Mouse (Mus musculus) layer of hippocampus, postnatal 25 days (tissue): ENCODE measurements around the gene Pmel. TPM values are rescaled to one million over a fixed set of nuclear protein-coding genes. Genes with fewer than 3 reads are reported as not detected.

Experiments used
- DNase-seq, 2 experiments: peaks; one replicate each; pipeline ENCODE4 v3.0.0; 2022; ENCODE audit warnings: mixed read lengths in 2 of 2, low spot score in 1 of 2; ENCODE audit errors: extremely low spot score in 1 of 2
- total RNA-seq, 2 experiments: library from RNA; stranded (reverse); gene quantifications; 2 replicates each; pipeline ENCODE4 v1.2.3; 2021

The Pmel gene
- total RNA-seq: under 1 TPM; 0.49 to 0.62 TPM

- no peak for DNase-seq
Measured at GRCm38 (mm10) chr10:128703895-128704294, at the start of gene Pmel. Gene Pmel (plus strand): TSS chr10:128704195.

- no peak for DNase-seq
Measured at GRCm38 (mm10) chr10:128655254-128655653, 48.7 kb upstream of the Pmel start.

DNA sequence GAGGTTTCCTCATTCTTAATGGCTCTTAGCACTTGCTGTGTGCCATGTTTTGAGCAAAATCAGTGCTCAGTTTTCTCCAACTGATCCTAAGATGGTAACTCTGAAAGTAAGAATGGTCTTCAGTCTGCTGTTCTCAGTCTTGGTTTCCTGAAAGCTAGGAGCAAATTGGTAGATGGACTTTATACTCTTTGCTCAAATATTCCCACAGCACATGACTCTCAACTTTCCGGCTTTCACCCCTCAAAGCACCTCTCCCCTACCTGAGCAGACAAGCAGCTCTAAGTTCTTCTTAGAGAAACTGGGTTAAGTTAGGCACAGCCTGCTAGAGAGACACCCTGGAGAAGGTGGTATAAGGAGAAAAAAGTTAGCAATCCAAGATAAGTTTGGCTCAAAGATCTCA, 47.3 kb upstream of the Pmel start:
- DNase-seq: no peak

- DNase-seq: no peak
Measured at GRCm38 (mm10) chr10:128657844-128658243, 46.2 kb upstream of the Pmel start.

GRCm38 (mm10) chr10:128659490-128659889, 44.5 kb upstream of the Pmel start:
- no peak for DNase-seq

DNA sequence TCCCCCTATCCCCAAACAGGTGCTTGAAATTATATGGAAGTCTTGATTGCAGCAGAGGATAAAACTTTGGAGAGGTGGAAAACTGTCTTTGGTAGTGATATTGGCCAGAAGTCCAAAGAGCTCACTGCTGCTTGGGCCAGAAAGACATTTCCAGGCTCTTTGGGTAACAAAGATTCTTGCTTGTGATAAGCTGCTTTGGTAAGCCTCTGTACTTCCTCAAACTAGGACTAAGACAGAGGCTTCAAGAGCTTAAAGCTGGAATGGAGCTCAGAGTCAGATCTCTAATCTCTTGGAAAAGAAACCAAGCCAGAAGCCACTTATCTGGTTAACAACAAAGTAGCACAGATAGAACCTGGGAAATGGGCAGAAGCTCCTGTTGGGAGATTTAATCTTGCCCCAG, 41.5 kb upstream of the Pmel start:
- DNase-seq: no peak

DNA sequence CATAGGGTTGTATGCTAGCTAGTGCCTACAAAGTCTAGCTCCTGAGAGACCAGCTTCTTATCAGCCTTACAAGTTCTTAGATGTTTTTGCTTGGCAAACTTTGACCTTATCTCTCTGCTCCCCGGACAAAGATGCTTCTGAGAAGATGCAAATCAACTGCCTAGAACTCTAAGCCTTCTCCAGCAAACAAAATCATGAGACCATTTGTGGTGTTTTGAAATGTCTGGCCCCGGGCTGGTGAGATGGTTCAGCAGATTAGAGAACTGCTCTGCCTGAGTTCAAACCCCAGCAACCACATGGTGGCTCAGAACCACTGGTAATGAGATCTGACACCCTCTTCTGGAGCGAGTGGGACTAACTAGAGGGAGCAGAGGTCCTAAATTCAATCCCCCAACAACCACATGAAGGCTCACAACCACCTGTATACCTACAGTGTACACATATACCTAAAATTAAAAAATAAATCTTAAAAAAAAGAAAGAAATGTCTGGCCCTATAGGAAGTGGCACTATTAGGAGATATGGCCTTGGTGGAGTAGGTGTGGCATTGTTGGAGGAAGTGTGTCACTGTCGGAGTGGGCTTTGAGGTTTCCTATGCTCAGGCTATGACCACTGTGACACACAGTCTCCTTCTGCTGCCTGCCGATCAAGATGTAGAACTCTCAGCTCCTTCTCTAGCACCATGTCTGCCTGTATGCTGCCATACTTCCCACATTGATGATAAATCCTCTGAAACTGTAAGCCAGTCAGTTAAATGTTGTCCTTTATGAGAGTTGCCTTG, 40.4 kb upstream of the Pmel start:
- no peak for DNase-seq

GRCm38 (mm10) chr10:128664808-128665207, 39.2 kb upstream of the Pmel start:
- DNase-seq: no peak

- DNase-seq: no peak
Measured at GRCm38 (mm10) chr10:128665307-128665706, 38.7 kb upstream of the Pmel start.

DNA sequence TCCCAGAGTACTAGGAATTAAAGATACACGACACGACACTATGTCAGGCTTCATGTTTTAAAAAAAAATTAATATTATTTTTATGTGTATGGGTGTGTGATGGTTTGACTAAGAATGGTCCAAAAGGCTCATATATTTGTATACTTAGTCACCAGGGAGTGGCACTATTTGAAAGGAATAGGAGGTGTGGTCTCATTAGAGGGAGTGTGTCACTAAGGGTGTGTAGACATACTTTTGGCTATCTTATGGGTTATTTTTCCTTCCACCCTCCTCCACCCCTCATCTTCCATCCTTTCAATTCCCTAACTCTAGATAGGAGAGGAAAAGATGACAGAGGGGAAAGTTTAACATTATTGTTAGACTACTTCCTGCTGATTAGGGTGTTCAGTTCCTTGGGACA, 38.2 kb upstream of the Pmel start:
- DNase-seq: no peak

GRCm38 (mm10) chr10:128668790-128669672, 35.0 kb upstream of the Pmel start:
- DNase-seq: peak; percentile 54 to 61

GRCm38 (mm10) chr10:128671148-128671547, 32.8 kb upstream of the Pmel start:
- no peak for DNase-seq

DNA sequence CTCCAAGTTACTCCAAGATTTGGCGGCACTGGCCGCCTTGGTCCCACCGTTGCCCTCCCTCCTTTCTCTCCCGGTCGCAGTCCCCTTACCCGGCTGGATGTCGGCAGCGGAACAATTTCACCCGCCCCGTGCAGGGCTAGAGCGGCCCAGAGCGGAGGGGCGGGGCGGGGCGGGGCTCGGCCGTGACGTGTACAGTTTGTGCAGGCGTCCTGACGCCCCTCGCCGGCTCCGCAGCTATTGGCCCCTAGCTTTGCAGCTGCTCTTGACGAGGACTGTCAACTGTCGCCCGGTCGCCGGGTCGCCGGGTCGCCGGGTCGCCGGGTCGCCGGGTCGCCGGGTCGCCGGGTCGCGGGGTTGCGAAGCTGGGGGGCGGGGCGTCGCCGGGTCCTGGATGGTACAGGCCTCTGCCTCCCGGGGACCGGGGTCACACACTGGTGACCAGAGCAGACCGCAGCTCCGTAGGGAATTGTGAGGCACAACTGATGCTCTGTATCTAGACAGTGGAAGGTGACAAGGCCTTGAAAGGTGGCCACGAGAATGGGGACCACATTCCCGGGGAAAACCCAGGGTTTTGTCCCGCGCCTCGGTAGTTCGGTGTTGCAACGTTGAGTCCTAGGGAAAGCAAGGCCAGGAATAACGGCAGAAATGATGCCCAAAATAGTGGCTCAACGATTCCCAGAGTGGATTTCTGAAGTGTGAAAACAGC, 30.1 kb upstream of the Pmel start, which contains the start of gene Suox:
Gene Suox, minus strand, starts transcription at position 311 of the 706 bp plus-strand sequence.
- DNase-seq: peak; percentile 68 to 76

GRCm38 (mm10) chr10:128674469-128675008, 29.5 kb upstream of the Pmel start:
- DNase-seq: no peak

DNA sequence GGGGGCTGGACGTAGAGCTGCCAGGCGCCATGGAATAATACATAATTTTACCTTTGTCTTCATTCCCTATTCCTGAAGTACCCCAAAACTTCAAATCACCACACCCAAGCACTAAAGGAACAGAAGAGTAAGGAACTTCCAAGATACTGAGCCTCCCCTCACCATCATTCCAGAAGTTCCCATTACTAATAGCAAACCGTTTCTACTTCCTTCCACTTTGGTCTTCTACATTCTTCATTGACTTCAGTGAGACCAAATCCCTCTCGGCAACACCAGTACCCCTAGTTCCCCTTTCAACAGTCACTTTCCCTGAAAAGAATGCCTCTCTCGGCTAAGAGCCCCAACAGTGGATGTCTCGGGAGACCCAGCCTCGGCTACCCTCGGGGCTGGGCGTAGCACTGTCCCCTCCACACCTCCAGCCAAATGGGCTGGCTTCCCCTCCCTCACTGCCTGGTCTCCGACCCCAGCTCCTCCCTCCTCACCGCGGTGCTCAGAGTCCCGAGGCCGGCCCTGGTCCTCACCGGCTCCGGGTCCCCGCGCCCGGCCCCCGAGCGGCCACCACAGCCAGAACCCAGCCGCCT, 8.5 kb upstream of the Pmel start:
- no peak for DNase-seq

- peak; percentile 93 to 98 for DNase-seq
Measured at GRCm38 (mm10) chr10:128695992-128696807, 7.8 kb upstream of the Pmel start, which contains the start of gene Rab5b. Gene Rab5b (minus strand): TSS chr10:128696264.

- DNase-seq: no peak
Measured at GRCm38 (mm10) chr10:128697072-128697725, 6.8 kb upstream of the Pmel start.

- no peak for DNase-seq
Measured at GRCm38 (mm10) chr10:128699006-128699405, 5.0 kb upstream of the Pmel start.

- DNase-seq: no peak
Measured at GRCm38 (mm10) chr10:128699611-128700010, 4.4 kb upstream of the Pmel start.
